Mouse (Mus musculus) embryonic facial prominence, embryonic 15.5 days (tissue): ENCODE results near the gene Gse1. TPM values are rescaled to one million over a fixed set of nuclear protein-coding genes. Genes with fewer than 3 reads are reported as not detected.

Experiments used
- ATAC-seq: fragments of 200-750 bp; cut with Nextera tagmentation; 2 replicates; pipeline ENCODE4 v1.8.0; 2017; ENCODE audit warnings: low read depth, moderate TSS enrichment; ENCODE audit not compliant: insufficient number of reproducible peaks, low FRiP score, low TSS enrichment
- H3K27ac ChIP-seq: fragments of 300-500 bp; sonication (generic); replicated peaks from 2 replicates; pipeline ENCODE4 v1.5.1; 2015; ENCODE audit warnings: mild to moderate bottlenecking, inconsistent platforms
- H3K27me3 ChIP-seq: fragments of 300-500 bp; sonication (generic); 2 replicates; pipeline ENCODE4 v1.6.1; 2015; ENCODE audit warnings: inconsistent platforms
- H3K36me3 ChIP-seq: fragments of 300-500 bp; sonication (generic); 2 replicates; pipeline ENCODE4 v1.6.1; 2015; ENCODE audit warnings: mild to moderate bottlenecking, inconsistent platforms
- H3K4me1 ChIP-seq: fragments of 300-500 bp; sonication (generic); 2 replicates; pipeline ENCODE4 v1.6.1; 2015; ENCODE audit warnings: inconsistent platforms
- H3K4me2 ChIP-seq: fragments of 300-500 bp; sonication (generic); replicated peaks from 2 replicates; pipeline ENCODE4 v1.6.1; 2015; ENCODE audit warnings: mild to moderate bottlenecking, inconsistent platforms
- H3K4me3 ChIP-seq: fragments of 300-500 bp; sonication (generic); replicated peaks from 2 replicates; pipeline ENCODE4 v1.5.1; 2015; ENCODE audit warnings: mild to moderate bottlenecking, inconsistent platforms
- H3K9ac ChIP-seq: fragments of 300-500 bp; sonication (generic); 2 replicates; pipeline ENCODE4 v1.6.1; 2015; ENCODE audit warnings: inconsistent platforms
- H3K9me3 ChIP-seq: fragments of 300-500 bp; sonication (generic); replicated peaks from 2 replicates; pipeline ENCODE4 v1.6.1; 2016; ENCODE audit warnings: inconsistent platforms
- WGBS: fragments of 180-500 bp; shearing (Covaris S2); methylation state at CpG from one replicate; pipeline ENCODE4 v1.1.7; 2015; 5-methylcytosine and 5-hydroxymethylcytosine counted together
- polyA plus RNA-seq: library from polyadenylated mRNA; unstranded; fragments of >200 nt; fragmentation: Nextera tagmentation; extraction: Ambion mirVana; gene quantifications from 2 replicates; pipeline ENCODE4 v1.2.1, GENCODE M21; 2015

The Gse1 gene
- polyA plus RNA-seq, 1 experiment from 2014 or later, result 11.1 TPM

DNA sequence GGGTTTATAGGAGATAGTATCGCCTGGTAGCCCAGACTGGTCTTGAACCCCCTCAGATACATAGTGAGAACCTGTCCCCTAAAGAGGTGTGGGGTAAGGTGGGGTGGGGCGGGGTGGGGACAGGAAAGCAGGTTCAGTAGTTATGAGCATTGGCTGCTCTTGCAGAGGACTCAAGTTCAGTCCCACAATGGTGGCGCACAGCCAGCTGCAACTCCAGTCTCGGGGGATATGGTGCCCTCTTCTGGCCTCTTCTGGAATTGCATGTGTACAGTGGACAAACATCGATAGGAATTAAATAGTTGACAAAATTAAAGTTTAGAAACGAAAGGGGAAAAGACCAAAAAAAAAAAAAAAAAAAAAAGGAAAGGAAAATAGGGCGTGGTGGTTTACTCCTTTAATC, 371.2 kb downstream of the Gse1 start:
- no peak overlapping the region for H3K4me2 ChIP-seq
- H3K9ac ChIP-seq, result no peak overlapping the region
- H3K4me3 ChIP-seq, result no peak overlapping the region
- WGBS, result 57% methylated on average over 7 of the region's 7 CpGs
- no peaks in the 10 kb centered on the region for H3K36me3 ChIP-seq
- no peak overlapping the region for H3K27ac ChIP-seq
- no peaks in the 10 kb centered on the region for H3K9me3 ChIP-seq
- no peak for ATAC-seq
- H3K4me1 ChIP-seq, result peaks cover 19% of the 10 kb centered on the region
- no peaks in the 10 kb centered on the region for H3K27me3 ChIP-seq

DNA sequence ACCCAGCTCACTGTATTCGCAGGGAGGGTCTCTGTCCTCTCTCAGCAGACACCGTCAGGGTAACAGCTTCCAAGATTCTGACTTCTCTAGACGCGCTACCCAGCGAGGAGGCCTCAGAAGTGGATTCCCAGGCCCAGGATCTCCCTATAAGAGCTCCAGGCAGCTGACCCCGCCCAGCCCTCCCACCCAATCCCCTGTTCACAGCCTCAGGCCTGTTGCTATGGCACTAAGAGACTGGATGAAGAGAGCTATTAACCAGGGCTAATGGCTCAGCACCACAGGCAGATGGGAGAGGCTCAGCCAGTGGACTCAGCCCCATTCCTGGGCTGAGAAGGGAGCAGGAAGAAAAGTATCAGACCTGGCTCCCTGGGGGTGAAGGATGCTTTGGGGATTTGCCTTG, 374.4 kb downstream of the Gse1 start:
- no peaks in the 10 kb centered on the region for H3K9me3 ChIP-seq
- WGBS, result 41% methylated on average over 6 of the region's 6 CpGs
- H3K9ac ChIP-seq, result no peak overlapping the region
- H3K4me3 ChIP-seq, result no peak overlapping the region
- no peak for ATAC-seq
- no peaks in the 10 kb centered on the region for H3K27me3 ChIP-seq
- H3K4me2 ChIP-seq, result no peak overlapping the region
- H3K4me1 ChIP-seq, result peaks cover 19% of the 10 kb centered on the region
- H3K36me3 ChIP-seq, result no peaks in the 10 kb centered on the region
- no peak overlapping the region for H3K27ac ChIP-seq

DNA sequence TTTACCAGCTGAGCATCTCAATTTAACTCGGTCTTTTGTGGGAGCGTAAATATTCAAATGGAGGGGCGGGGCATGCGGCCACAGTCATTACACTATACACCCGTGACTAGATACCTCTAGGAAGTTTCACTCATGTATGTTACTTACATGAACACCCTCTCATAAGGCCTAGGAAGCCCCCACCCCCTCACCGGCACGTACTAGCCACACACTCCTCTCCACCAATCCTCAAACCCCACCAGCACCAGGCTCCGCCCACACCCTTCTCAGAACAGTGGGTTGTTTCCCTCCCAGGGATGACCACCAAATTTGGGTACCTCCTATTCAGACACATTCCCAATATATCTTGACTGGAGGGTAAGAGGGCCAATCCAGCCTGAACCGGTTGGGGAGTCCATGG, 379.2 kb downstream of the Gse1 start:
- 78% methylated on average over 9 of the region's 9 CpGs for WGBS
- H3K4me2 ChIP-seq, result no peak overlapping the region
- H3K27ac ChIP-seq, result no peak overlapping the region
- H3K4me3 ChIP-seq, result no peak overlapping the region
- H3K9me3 ChIP-seq, result no peaks in the 10 kb centered on the region
- no peak overlapping the region for H3K9ac ChIP-seq
- H3K36me3 ChIP-seq, result no peaks in the 10 kb centered on the region
- no peaks in the 10 kb centered on the region for H3K27me3 ChIP-seq
- H3K4me1 ChIP-seq, result peaks cover 6% of the 10 kb centered on the region
- no peak for ATAC-seq

DNA sequence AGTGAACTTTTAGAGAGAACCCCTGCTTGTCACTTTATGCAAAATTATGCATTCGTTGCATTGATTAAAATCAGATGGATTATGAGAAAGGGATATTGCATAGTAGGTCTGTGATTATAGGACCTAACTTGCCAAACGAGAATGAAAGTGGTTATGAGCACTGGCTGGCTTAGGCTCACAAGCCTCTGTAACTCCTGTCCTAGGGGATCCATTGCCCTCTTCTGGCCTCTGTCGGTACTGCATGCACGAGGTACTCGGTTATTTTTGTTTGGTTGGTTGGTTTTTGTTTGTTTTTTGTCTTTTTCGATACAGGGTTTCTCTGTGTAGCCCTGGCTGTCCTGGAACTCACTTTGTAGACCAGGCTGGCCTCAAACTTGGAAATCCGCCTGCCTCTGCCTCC, 379.6 kb downstream of the Gse1 start:
- no peak for ATAC-seq
- no peaks in the 10 kb centered on the region for H3K27me3 ChIP-seq
- H3K9ac ChIP-seq, result no peak overlapping the region
- H3K36me3 ChIP-seq, result no peaks in the 10 kb centered on the region
- WGBS, result 12% methylated on average over 7 of the region's 7 CpGs
- no peaks in the 10 kb centered on the region for H3K9me3 ChIP-seq
- no peak overlapping the region for H3K4me3 ChIP-seq
- H3K4me1 ChIP-seq, result peaks cover 2% of the 10 kb centered on the region
- no peak overlapping the region for H3K27ac ChIP-seq
- H3K4me2 ChIP-seq, result no peak overlapping the region

DNA sequence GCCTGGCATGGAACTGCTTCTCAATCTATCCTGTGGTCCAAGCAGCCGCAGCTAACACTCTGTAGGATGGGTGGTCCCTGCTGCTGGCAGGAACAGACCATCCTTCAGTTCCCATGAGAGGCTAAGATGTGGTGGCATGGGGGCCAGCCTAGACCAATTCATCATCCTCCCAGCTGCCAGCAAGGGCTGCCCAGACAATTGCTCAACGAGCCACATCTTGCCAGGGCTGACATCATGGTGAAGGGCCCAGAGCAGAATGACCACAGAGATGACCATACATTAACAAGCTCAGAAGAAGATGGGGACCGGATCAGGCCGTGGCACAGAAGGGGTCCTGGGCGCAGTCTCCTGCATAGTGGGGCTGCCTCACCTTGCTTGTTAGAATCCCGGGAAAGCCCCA, 382.6 kb downstream of the Gse1 start:
- no peak for ATAC-seq
- H3K36me3 ChIP-seq, result no peaks in the 10 kb centered on the region
- no peak overlapping the region for H3K27ac ChIP-seq
- no peak overlapping the region for H3K4me2 ChIP-seq
- H3K4me3 ChIP-seq, result no peak overlapping the region
- H3K4me1 ChIP-seq, result no peaks in the 10 kb centered on the region; the same call in 1 of the 2 replicates
- no peaks in the 10 kb centered on the region for H3K9me3 ChIP-seq
- H3K9ac ChIP-seq, result no peak overlapping the region
- no peaks in the 10 kb centered on the region for H3K27me3 ChIP-seq
- WGBS, result 76% methylated on average over 6 of the region's 6 CpGs

DNA sequence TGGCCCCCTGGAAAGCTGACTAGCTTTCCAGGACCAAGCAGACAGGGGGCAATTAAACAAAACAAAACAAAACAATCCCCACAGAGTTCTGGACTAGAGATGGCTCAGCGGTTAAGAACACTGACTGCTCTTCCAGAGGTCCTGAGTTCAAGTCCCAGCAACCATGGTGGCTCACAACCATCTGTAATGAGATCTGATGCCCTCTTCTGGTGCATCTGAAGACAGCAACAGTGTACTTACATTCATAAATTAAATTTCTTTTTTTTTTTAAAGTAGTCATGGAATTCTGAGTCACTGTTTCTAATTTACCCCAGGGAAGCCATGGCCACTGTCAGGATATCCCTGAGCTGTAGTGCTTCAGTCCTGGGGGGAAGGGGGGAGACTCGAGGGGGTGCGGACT, 386.2 kb downstream of the Gse1 start:
- H3K27me3 ChIP-seq, result no peaks in the 10 kb centered on the region
- no peak overlapping the region for H3K27ac ChIP-seq
- ATAC-seq, result no peak
- H3K4me2 ChIP-seq, result no peak overlapping the region
- 73% methylated on average over 3 of the region's 3 CpGs for WGBS
- H3K36me3 ChIP-seq, result no peaks in the 10 kb centered on the region
- H3K9me3 ChIP-seq, result no peaks in the 10 kb centered on the region
- H3K4me3 ChIP-seq, result no peak overlapping the region
- peaks cover 17% of the 10 kb centered on the region; the same call in 1 of the 2 replicates for H3K4me1 ChIP-seq
- H3K9ac ChIP-seq, result no peak overlapping the region

DNA sequence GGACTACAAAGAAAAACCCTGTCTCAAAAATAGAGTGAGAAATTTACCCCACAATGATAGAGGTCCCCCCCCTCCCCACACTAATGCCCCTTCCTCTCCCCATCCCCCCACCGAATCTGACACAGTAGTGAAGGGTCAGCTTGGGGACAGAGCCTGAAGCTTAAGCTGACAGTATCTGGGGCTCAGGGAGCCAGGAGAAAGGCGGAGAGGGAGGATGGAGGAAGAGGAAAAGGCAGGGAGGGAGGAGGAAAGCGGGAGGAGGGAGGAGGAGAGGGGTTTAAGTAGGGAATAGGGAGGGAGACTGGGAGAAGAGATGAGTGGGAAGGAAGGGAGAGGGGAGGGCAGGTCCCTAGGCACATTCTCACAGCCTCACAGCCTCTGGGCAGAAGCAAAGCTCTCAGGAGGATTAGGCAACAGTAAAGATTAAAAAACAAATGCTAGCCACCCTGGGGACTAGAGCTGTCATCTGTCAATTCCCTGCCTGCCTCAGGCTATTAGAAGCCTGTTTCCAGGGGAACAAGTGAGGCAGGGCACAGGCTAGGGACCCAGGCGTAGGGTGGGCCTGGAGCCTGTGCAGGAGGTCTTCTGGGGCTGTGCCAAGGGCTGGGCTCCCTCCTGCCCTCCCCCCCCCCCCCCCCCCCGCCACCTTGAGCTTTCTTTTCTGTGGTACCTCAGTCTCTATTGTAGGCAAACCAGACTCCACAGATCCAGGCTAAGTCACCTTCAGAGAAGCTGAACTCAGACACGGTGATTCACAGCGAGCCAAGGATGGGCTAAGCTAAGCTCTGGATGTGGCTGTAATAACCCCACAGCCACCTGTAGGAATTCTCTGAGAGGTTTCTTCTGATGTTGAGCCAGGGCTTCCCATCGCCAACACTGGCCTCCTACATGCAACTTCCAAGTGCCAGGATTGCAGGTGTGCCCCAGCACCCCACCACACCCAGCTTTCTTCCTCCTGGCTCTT, 388.7 kb downstream of the Gse1 start:
- Histone ChIP-seq H3K9ac (no peak overlapping the region), H3K4me3 (no peak overlapping the region), H3K9me3 (no peaks in the 10 kb centered on the region), H3K4me2 (no peak overlapping the region), H3K4me1 (peaks cover 17% of the 10 kb centered on the region; the same call in 1 of the 2 replicates), H3K36me3 (no peaks in the 10 kb centered on the region), H3K27ac (no peak overlapping the region), H3K27me3 (no peaks in the 10 kb centered on the region)
- ATAC-seq, result no peak
- 31% methylated on average over 7 of the region's 8 CpGs for WGBS

DNA sequence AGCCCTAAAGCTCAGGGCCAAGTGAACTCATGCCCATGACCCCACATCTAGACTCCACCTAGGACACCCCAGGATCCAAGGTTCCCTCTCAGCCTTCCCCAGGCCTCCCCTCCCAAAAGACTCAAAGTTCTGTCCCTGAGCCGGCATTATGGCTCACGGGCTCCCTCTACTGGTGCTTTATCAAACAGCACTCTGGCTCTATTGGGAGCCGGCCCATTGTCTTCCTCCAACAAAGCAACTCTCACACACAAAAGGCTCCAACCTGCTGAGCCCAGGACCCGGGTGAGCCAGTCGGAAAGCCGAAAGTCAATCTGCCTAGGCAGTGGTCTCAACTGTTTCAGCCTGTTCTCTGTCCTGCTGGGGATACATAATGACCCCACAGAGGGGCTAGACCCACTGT, 389.9 kb downstream of the Gse1 start:
- H3K27ac ChIP-seq, result no peak overlapping the region
- H3K27me3 ChIP-seq, result no peaks in the 10 kb centered on the region
- no peak overlapping the region for H3K4me2 ChIP-seq
- H3K4me1 ChIP-seq, result peaks cover 17% of the 10 kb centered on the region; the same call in 1 of the 2 replicates
- no peak overlapping the region for H3K9ac ChIP-seq
- ATAC-seq, result peak; percentile 48; the same call in 1 of the 2 replicates
- no peaks in the 10 kb centered on the region for H3K36me3 ChIP-seq
- H3K4me3 ChIP-seq, result no peak overlapping the region
- no peaks in the 10 kb centered on the region for H3K9me3 ChIP-seq
- 1% methylated on average over 6 of the region's 6 CpGs for WGBS

DNA sequence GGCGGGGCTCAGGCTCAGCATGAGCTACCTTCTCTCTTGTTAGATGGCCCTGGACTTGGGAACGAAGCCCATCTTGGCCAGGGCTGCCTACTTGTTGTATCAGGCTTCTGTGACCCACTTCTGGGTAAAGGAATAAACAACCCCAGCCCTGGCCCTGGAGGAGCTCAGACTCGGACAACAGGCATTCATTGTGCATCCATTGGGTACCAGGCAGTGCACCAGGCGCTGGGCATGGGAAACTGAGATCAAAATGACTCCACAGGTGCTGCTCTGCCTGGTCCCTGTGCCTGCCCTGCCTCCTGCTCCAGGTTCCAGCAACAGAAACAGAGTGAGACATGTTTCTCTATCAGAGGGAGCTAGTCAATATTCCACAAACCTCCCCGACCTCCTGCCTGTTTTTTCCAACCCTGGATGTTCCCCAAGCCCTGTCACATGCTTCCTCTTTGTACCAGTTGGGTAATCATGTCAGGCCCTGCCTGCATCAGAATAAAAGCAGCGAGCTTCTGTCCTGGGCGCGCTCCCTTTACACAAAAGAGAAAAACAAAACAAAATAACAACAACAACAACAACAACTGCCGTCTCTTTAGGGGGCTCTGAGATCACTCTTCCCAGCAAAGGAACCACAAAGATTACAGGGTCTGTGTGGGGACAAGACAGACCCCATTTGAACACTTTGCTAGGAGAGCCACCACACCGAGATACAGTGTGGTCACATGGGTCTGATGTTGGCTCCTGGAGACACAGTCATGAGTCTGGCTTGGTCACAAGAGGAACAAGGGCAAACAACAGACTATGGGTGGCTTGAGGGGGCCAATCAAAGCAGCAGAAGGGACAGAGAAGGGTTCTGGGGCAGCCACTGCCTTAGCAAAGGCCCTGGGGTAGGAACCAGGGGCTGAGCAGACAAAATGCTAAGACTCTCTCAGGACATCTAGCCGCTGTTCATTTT, 391.3 kb downstream of the Gse1 start:
- no peak overlapping the region for H3K4me3 ChIP-seq
- no peak overlapping the region for H3K9ac ChIP-seq
- H3K4me2 ChIP-seq, result no peak overlapping the region
- no peaks in the 10 kb centered on the region for H3K27me3 ChIP-seq
- H3K9me3 ChIP-seq, result no peaks in the 10 kb centered on the region
- 72% methylated on average over 11 of the region's 11 CpGs for WGBS
- ATAC-seq, result no peak
- 0 out of 2 replicates have a peak overlapping the region, but pooled peaks have one; percentile 4 for H3K27ac ChIP-seq
- no peaks in the 10 kb centered on the region for H3K36me3 ChIP-seq
- H3K4me1 ChIP-seq, result peaks cover 17% of the 10 kb centered on the region; the same call in 1 of the 2 replicates

DNA sequence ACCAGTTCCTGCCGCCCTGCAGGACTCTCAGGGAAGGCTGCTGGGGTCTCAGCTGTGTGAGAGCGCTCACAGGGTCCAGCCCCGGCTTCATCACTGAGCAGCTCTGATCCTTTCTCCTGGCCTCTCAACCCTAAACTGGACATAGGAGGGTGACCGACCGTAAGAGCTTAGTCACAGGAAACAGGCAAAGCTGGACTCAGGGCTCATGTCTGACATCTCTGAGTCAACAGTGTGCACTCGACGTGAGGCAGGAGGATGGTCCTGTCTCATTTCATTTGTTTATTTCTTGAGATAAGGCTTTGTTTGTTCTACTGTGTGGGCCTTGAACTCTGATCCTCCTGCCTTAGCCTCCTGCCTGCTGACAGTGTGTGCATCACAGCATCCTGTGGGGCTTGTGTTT, 392.2 kb downstream of the Gse1 start:
- peaks cover 17% of the 10 kb centered on the region; the same call in 1 of the 2 replicates for H3K4me1 ChIP-seq
- ATAC-seq, result no peak
- no peak overlapping the region for H3K4me3 ChIP-seq
- H3K36me3 ChIP-seq, result no peaks in the 10 kb centered on the region
- H3K27ac ChIP-seq, result no peak overlapping the region
- WGBS, result 57% methylated on average over 7 of the region's 7 CpGs
- H3K4me2 ChIP-seq, result no peak overlapping the region
- H3K27me3 ChIP-seq, result no peaks in the 10 kb centered on the region
- no peaks in the 10 kb centered on the region for H3K9me3 ChIP-seq
- H3K9ac ChIP-seq, result no peak overlapping the region

DNA sequence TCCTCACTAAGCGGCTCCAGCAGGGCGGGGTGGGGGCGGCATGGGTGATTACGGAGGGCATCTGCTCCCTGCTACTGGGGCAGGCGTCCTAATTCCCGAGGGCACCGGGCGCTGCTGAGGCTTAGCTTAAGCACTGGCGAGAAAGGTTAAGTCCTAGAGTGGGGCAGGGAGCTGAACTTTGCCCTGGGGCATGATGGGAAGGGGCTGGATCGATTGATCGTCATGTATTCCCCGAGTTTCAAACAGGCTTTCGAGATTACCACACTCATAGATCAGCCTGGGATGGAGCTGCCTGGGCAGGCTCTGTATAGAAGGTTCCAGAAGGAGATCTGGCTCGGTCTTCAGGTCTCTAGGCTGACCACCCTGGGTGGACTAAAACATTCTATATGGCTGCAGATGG, 393.9 kb downstream of the Gse1 start:
- WGBS, result 70% methylated on average over 14 of the region's 14 CpGs
- Histone ChIP-seq H3K4me1 (peaks cover 10% of the 10 kb centered on the region; the same call in 1 of the 2 replicates), H3K9me3 (no peaks in the 10 kb centered on the region), H3K36me3 (no peaks in the 10 kb centered on the region), H3K27ac (no peak overlapping the region), H3K27me3 (no peaks in the 10 kb centered on the region), H3K4me2 (no peak overlapping the region), H3K4me3 (no peak overlapping the region), H3K9ac (no peak overlapping the region)
- no peak for ATAC-seq
